Mouse (Mus musculus): ENCODE data around the gene Prr12.

DNA sequence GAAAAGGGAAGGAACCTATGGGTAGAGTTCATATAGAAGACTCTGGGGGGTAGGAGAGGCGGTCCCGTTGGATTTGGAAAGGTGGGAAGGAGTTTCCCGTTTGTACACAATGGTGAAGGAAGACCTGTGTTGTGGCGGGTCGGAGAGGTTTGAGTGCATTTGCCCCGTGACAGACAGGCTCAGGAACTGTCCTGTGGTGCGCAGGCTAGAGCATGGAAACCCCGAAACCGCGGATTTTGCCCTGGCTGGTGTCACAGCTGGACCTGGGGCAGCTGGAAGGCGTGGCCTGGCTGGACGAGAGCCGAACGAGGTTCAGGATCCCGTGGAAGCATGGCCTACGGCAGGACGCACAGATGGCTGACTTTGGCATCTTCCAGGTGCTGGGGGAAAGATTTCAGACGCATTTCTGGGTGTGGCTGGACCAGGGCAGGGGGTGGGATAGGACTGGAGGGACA lies 54.2 kb downstream of the Prr12 start, which contains the start of gene Bcl2l12:
- TF ChIP-seq CTCF (IDR thresholded peaks at IDR 0.05; ENCODE audit: control insufficient read depth, insufficient read depth, low read length) (no peak), POLR2A (IDR thresholded peaks at IDR 0.05; ENCODE audit: borderline replicate concordance, control insufficient read depth, low read depth, low read length) (0 out of 2 replicates have a peak, but pooled peaks have one; percentile 24)
